ENCODE assay signal across 12 mouse cellular contexts in genomic region chr2:71744320-71744719, GRCm38 (mm10). TPM values are rescaled to one million over a fixed set of nuclear protein-coding genes. Genes with fewer than 3 reads are reported as not detected.
DNase-seq lines count a peak whose midpoint lies in the region; ATAC-seq and TF ChIP-seq lines count a peak whose summit lies in the region.
"Had no signal": no experiment of that assay in that cellular context is flagged by ENCODE, and none has a peak within 500 bp of the region (broad histone marks: within the 10 kb centered on the region; RNA-seq: fewer than 3 reads in every experiment).

No protein-coding gene starts in this region.

- no peak overlapping the region for H3K4me3 ChIP-seq in heart, embryonic 10.5 days
- no peak overlapping the region for H3K4me3 ChIP-seq in layer of hippocampus, adult 2 months
- no peak overlapping the region for H3K4me3 ChIP-seq in CH12.LX (replicated peaks in 1 of 3; ENCODE audit: low read depth in 2 of 3, low read length in 2 of 3, poor library complexity in 1 of 3)
- H3K4me3 ChIP-seq in embryonic facial prominence, embryonic 11.5 days (ENCODE audit: low read depth, low read length) = no peak overlapping the region
- H3K4me3 ChIP-seq: gastrocnemius, adult 2 months had no signal

- peak overlapping the region; percentile 30 for H3K4me2 ChIP-seq in CH12.LX (ENCODE audit: insufficient read depth, low read depth, poor library complexity, severe bottlenecking)
- peak overlapping the region; percentile 1; the same call in 1 of the 2 replicates for H3K4me2 ChIP-seq in embryonic facial prominence, embryonic 11.5 days (ENCODE audit: low read depth, low read length)

- TF ChIP-seq EP300 in CH12.LX (IDR thresholded peaks at IDR 0.05; ENCODE audit: low read length) = no peak

- TF ChIP-seq POLR2A in CH12.LX (IDR thresholded peaks at IDR 0.05; ENCODE audit: low read depth, low read length) = no peak

- ATAC-seq in embryonic facial prominence, embryonic 11.5 days (replicated peaks; ENCODE audit: insufficient number of reproducible peaks, low FRiP score, low TSS enrichment, low read depth) = no peak
- ATAC-seq in monocyte, adult 5-6 weeks (replicated peaks; ENCODE audit: insufficient number of reproducible peaks, low FRiP score, low TSS enrichment, poor library complexity, severe bottlenecking) = no peak
- ATAC-seq: inflammation-experienced regulatory T-cells, adult 6 months had no signal

- H3K4me1 ChIP-seq in heart, embryonic 10.5 days = peaks cover 58% of the 10 kb centered on the region
- H3K4me1 ChIP-seq in CH12.LX (ENCODE audit: control insufficient read depth in 1 of 2, insufficient read depth in 2 of 2) = peaks cover 16 to 52% of the 10 kb centered on the region in 2 experiments
- peaks cover 5% of the 10 kb centered on the region; the same call in 1 of the 2 replicates for H3K4me1 ChIP-seq in embryonic facial prominence, embryonic 11.5 days (ENCODE audit: control insufficient read depth, insufficient read depth, low read length)

- no peaks in the 10 kb centered on the region for H3K36me3 ChIP-seq in heart, embryonic 10.5 days
- H3K36me3 ChIP-seq in CH12.LX (replicated peaks in 1 of 2; ENCODE audit: control insufficient read depth in 1 of 2, insufficient read depth in 1 of 2, low read length in 1 of 2) = no peaks in the 10 kb centered on the region
- H3K36me3 ChIP-seq in embryonic facial prominence, embryonic 11.5 days (replicated peaks; ENCODE audit: control insufficient read depth, insufficient read depth, low read depth, low read length) = no peaks in the 10 kb centered on the region

- no peak for DNase-seq in heart, embryonic 10.5 days (ENCODE audit: low spot score)
- no peak for DNase-seq in heart, postnatal 25 days (ENCODE audit: low spot score)
- DNase-seq in layer of hippocampus, adult 2 months (ENCODE audit: low spot score in 2 of 2) = no peak
- no peak for DNase-seq in layer of hippocampus, postnatal 36 days
- no peak for DNase-seq in CH12.LX (ENCODE audit: extremely low read depth)
- no peak for DNase-seq in embryonic facial prominence, embryonic 11.5 days (ENCODE audit: low spot score)
- no peak for DNase-seq in Muller cell, postnatal 12 days (ENCODE audit: inconsistent ontology term)
- DNase-seq: cerebellum, adult 9-10 months; gastrocnemius, adult 2 months; retina, postnatal 1 day had no signal

- no peaks in the 10 kb centered on the region for H3K9me3 ChIP-seq in heart, embryonic 10.5 days
- H3K9me3 ChIP-seq in CH12.LX (replicated peaks; ENCODE audit: low read length) = no peaks in the 10 kb centered on the region
- no peaks in the 10 kb centered on the region for H3K9me3 ChIP-seq in embryonic facial prominence, embryonic 11.5 days (replicated peaks; ENCODE audit: control insufficient read depth, low read length)

- no peak for TF ChIP-seq RAD21 in CH12.LX (IDR thresholded peaks at IDR 0.05; ENCODE audit: low read depth, low read length)

- peak overlapping the region; percentile 6; the same call in 1 of the 2 replicates for H3K9ac ChIP-seq in CH12.LX (ENCODE audit: insufficient read depth, low read depth)
- no peak overlapping the region for H3K9ac ChIP-seq in embryonic facial prominence, embryonic 11.5 days (replicated peaks; ENCODE audit: low read length)

- dilution Hi-C loops in CH12.LX (cut with MboI; ENCODE audit: extremely low pct_ligation_motif_present, extremely low pct_unique_long_range_greater_than_20kb, low sequenced_read_pairs) = no loop called here

- H3K27ac ChIP-seq in heart, embryonic 10.5 days = peak overlapping the region; percentile 90
- peak overlapping the region; percentile 65; the same call in 1 of the 2 replicates for H3K27ac ChIP-seq in layer of hippocampus, adult 2 months
- H3K27ac ChIP-seq in CH12.LX (ENCODE audit: insufficient read depth, low read depth) = no peak overlapping the region
- H3K27ac ChIP-seq in embryonic facial prominence, embryonic 11.5 days (replicated peaks; ENCODE audit: low read depth, low read length) = no peak overlapping the region
- H3K27ac ChIP-seq: gastrocnemius, adult 2 months had no signal

- no peaks in the 10 kb centered on the region for H3K79me2 ChIP-seq in CH12.LX (replicated peaks; ENCODE audit: control insufficient read depth, extremely low read depth, insufficient read depth, poor library complexity, severe bottlenecking)

- intact Hi-C loops in heart, postnatal 25 days (cut with DNase I) = no loop called here

- no peak for TF ChIP-seq CTCF in layer of hippocampus, adult 2 months (conservative IDR thresholded peaks at IDR 0.05)
- TF ChIP-seq CTCF in CH12.LX (conservative IDR thresholded peaks at IDR 0.05 in 1 of 2, IDR thresholded peaks at IDR 0.05 in 1 of 2; ENCODE audit: low read depth in 2 of 2, low read length in 2 of 2) = no peak

- no peaks in the 10 kb centered on the region for H3K27me3 ChIP-seq in heart, embryonic 10.5 days (ENCODE audit: insufficient read depth, poor library complexity, severe bottlenecking)
- no peaks in the 10 kb centered on the region for H3K27me3 ChIP-seq in CH12.LX (replicated peaks)
- no peaks in the 10 kb centered on the region for H3K27me3 ChIP-seq in embryonic facial prominence, embryonic 11.5 days (ENCODE audit: control insufficient read depth, insufficient read depth, low read length)

- WGBS in heart, embryonic 10.5 days = 14% methylated on average over 9 of the region's 9 CpGs
- WGBS in embryonic facial prominence, embryonic 11.5 days = 21% methylated on average over 9 of the region's 9 CpGs

- in situ Hi-C loops in CH12.LX (cut with MboI; ENCODE audit: low pct_ligation_motif_present, low pct_unique_long_range_greater_than_20kb, low sequenced_read_pairs) = no loop called here

TF ChIP-seq in CH12.LX, 34 proteins besides CTCF, POLR2A, EP300 and RAD21:
- no peak for TF ChIP-seq NRF1 (IDR thresholded peaks at IDR 0.05; ENCODE audit: low read depth, low read length)
- no peak for TF ChIP-seq ZNF384 (IDR thresholded peaks at IDR 0.05; ENCODE audit: low read depth, low read length)
- TF ChIP-seq USF2 (conservative IDR thresholded peaks at IDR 0.05; ENCODE audit: low read depth, low read length) = no peak
- no peak for TF ChIP-seq MAFK (IDR thresholded peaks at IDR 0.05; ENCODE audit: insufficient replicate concordance, low read length)

RNA-seq across cellular contexts. Expression of gene Itga6, which starts 1.1 kb away (rescaled TPM):
- polyA plus RNA-seq in heart, embryonic 10.5 days (2016; fragmentation: Nextera tagmentation; extraction: Ambion mirVana) = 93.7 and 111 TPM in 2 replicates
- 10 to 100 TPM; 48.3 to 57.7 TPM for total RNA-seq in heart, postnatal 25 days (2021)
- total RNA-seq in layer of hippocampus, adult 2 months (2021) = 10 to 100 TPM; 21.1 to 25.8 TPM
- 10 to 100 TPM; 28.2 to 30.5 TPM for total RNA-seq in layer of hippocampus, postnatal 36 days (2021)
- 3.9 and 6.1 TPM in 2 replicates for total RNA-seq in CH12.LX (2012; rRNA removed)
- total RNA-seq in CH12.LX (2014; rRNA removed) = 10.9 and 11.5 TPM in 2 replicates
- polyA plus RNA-seq in CH12.LX (2012; ENCODE audit: insufficient read length, low read depth) = 11.2 and 13.9 TPM in 2 replicates
- polyA plus RNA-seq in embryonic facial prominence, embryonic 11.5 days (2014; fragmentation: Nextera tagmentation; extraction: Ambion mirVana) = 40.4 and 45.0 TPM in 2 replicates
- total RNA-seq in monocyte, adult 5-6 weeks (2017) = 20.6 to 89.1 TPM (median 24.1 TPM) in 3 replicates

Comparison
In these comparisons a context has a peak if more than half of its experiments do, and no peak if none do; other contexts are left out.
1. H3K27ac ChIP-seq: peak in heart, embryonic 10.5 days (single experiment) and layer of hippocampus, adult 2 months (single experiment); none in CH12.LX (single experiment) and embryonic facial prominence, embryonic 11.5 days (single experiment).